Mouse (Mus musculus): ENCODE data around the gene Supt6.

DNA sequence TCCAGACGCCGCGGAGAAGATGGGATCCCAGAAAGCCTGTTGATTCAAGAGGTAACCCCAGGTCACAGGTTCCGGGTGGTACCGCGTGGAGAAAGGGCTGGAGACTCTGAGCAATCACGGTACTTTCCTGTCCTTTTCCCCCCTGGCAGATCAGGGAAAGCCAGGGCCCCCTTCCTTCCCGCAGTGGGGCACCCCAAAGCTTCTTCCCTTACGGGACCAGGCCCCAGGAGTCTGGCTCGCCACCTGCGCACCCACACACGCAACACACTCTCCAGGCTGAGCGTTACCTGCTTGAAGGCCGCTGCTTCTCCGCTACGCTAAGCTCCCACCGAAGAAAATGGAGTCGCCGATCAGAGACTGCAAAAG lies 543 bp downstream of the Supt6 start:
- TF ChIP-seq GATA1 (IDR thresholded peaks at IDR 0.05; ENCODE audit: borderline replicate concordance, low read length) (no peak), FLI1 (IDR thresholded peaks at IDR 0.05; ENCODE audit: low read length) (no peak)

Measured in megakaryocyte, embryonic 14.5 days (primary cell).